Mouse (Mus musculus): ENCODE results near the gene Nfrkb. TPM values are rescaled to one million over a fixed set of nuclear protein-coding genes. Genes with fewer than 3 reads are reported as not detected.

The Nfrkb gene
- 3.5 and 24.1 TPM in 2 replicates for polyA plus RNA-seq (2012)

- TF ChIP-seq GATA1 (IDR thresholded peaks at IDR 0.05; ENCODE audit: low read length): no peak
These were observed at the start of gene Nfrkb for GRCm38 (mm10) chr9:31385947-31386354. Gene Nfrkb (plus strand): TSS chr9:31386192.

- no peak for TF ChIP-seq GATA1 (IDR thresholded peaks at IDR 0.05; ENCODE audit: low read length)
These were observed 41.6 kb upstream of the Nfrkb start for GRCm38 (mm10) chr9:31344289-31344831.

DNA sequence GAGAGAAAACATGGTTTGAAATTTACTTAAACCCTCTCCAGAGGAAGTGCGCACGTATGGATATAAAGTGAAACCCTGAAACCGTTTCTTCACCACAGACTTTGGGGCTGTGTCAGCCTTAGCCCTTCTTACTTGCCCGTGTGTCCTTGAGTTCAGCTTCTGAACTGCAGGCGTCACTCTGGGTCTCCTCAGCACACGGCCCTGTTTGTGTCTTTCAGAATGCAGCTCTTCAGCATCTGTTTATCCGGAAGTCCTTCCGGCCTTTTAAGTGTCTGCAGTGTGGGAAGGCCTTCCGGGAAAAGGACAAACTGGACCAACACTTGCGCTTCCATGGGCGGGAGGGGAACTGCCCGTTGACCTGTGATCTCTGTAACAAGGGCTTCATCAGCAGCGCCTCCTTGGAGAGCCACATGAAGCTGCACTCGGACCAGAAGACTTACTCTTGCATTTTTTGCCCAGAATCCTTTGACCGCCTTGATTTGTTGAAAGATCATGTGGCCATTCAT is 39.4 kb upstream of the Nfrkb start:
- no peak for TF ChIP-seq GATA1 (IDR thresholded peaks at IDR 0.05; ENCODE audit: low read length)

- TF ChIP-seq GATA1 (IDR thresholded peaks at IDR 0.05; ENCODE audit: low read length): no peak
These were observed 37.5 kb upstream of the Nfrkb start for GRCm38 (mm10) chr9:31348458-31348857.

DNA sequence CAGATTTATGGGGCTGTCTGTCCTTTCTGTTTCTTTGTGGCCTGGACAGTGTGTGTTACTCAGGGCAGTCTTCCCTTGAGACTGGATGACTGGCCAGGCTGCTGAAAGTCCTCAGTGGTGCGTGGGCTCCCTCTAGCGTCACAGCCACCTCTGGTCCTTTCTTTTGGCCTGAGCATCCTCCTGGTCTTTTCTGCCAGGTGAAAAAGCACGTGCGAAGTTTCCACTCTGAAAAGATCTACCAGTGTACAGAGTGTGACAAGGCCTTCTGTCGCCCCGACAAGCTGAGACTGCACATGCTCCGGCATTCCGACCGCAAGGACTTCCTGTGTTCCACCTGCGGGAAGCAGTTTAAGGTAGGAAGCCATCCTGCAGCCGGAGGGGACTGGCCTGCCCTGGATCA is 37.1 kb upstream of the Nfrkb start:
- TF ChIP-seq GATA1 (IDR thresholded peaks at IDR 0.05; ENCODE audit: low read length): no peak

- TF ChIP-seq GATA1 (IDR thresholded peaks at IDR 0.05; ENCODE audit: low read length): no peak
These were observed 33.3 kb upstream of the Nfrkb start for GRCm38 (mm10) chr9:31352716-31353115.

GRCm38 (mm10) chr9:31353518-31353917 is 32.5 kb upstream of the Nfrkb start:
- TF ChIP-seq GATA1 (IDR thresholded peaks at IDR 0.05; ENCODE audit: low read length): no peak

DNA sequence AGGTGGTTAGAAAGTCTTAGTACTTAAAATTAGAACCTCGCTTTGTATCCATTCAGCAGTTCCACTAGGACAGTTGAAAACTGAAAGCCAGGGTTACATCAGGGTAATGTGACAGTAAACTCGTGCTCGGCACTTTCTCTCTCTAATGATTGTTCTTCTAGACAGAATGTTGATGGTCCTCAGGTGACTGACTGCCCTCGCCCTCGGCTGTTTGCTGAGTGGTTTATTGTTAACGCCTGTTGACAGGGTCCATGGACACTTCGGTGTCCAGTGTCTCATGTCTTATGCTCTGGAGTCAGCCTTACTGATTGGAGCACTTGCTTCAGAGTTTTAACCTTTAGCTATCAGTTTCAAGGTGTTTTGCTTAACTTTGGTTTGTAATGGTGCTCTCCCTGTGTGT is 31.9 kb upstream of the Nfrkb start:
- no peak for TF ChIP-seq GATA1 (IDR thresholded peaks at IDR 0.05; ENCODE audit: low read length)

DNA sequence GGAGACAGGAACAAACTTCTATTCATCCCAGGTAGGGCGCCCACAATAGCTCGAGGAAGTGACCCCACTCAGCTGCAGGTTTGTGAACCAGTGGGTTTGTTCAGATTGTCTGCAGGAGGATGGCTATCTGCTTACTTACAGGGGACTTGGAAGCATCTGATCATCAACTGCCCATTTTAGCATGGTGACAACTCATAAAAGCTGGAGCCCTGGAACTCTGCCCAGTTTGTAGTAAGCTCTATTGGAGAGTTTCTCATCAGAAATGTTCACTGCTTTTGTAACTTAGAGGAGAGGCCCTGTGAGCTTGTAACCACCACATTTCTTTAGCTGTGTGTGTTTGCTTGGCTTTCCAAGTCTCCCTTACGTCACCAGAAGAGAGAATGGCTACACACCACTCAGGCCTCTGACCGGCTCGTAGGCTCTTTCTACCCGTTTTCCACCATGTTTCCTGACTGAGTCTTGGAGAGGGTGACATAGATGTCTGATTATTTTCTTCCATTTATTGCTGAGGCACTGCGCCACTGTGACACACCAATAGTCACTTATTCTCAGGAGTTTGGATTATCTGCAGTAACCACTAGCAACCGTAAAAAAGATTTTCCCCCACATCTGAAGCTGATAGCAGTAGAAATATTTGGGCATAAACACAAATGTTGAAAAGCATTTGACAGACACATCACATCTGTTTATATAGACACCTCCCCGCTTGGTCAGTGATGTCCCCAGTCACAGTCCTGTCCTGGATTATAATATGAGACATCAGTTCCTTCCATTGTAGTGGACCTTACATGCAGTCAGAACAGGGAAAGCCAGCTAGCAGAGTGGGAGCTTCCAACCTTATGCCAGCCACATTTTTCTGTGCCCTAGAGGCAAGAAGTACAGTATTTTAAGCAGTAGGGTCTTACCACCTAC is 22.0 kb upstream of the Nfrkb start:
- TF ChIP-seq GATA1 (IDR thresholded peaks at IDR 0.05; ENCODE audit: low read length): no peak

DNA sequence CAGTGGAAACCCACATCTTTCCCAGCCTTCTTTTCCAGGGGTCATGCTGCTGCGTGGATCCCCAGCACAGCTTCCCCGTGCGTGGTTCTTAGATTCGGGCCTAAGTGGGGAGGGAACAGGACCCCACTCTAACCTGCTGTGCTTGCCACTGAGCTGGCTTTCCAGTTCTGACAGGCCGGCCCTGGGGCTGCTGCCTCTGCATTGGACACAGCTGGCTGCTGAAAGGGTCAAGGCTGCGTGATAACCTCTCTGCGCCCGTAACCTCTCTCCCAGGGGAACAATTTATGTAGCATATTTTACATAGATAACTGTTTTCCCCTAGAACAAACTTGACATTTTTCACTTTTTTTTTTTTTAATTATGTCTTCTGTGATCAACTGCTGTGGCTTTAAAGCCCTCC is 20.9 kb upstream of the Nfrkb start:
- TF ChIP-seq GATA1 (IDR thresholded peaks at IDR 0.05; ENCODE audit: low read length): no peak

- TF ChIP-seq GATA1 (IDR thresholded peaks at IDR 0.05; ENCODE audit: low read length): no peak
These were observed 14.3 kb upstream of the Nfrkb start for GRCm38 (mm10) chr9:31371740-31372139.

GRCm38 (mm10) chr9:31376661-31377060 is 9.3 kb upstream of the Nfrkb start:
- no peak for TF ChIP-seq GATA1 (IDR thresholded peaks at IDR 0.05; ENCODE audit: low read length)

- no peak for TF ChIP-seq GATA1 (IDR thresholded peaks at IDR 0.05; ENCODE audit: low read length)
These were observed 1.0 kb upstream of the Nfrkb start for GRCm38 (mm10) chr9:31384786-31385499.

- no peak for TF ChIP-seq GATA1 (IDR thresholded peaks at IDR 0.05; ENCODE audit: low read length)
These were observed 507 bp upstream of the Nfrkb start for GRCm38 (mm10) chr9:31385500-31385869.

- no peak for TF ChIP-seq GATA1 (IDR thresholded peaks at IDR 0.05; ENCODE audit: low read length)
These were observed 582 bp downstream of the Nfrkb start for GRCm38 (mm10) chr9:31386368-31387180.

Measured in G1E-ER4 (cell line).